Mouse (Mus musculus) megakaryocyte, embryonic 14.5 days (primary cell): ENCODE measurements around the gene Hoxc8. TPM values are rescaled to one million over a fixed set of nuclear protein-coding genes. Genes with fewer than 3 reads are reported as not detected.
A peak's percentile ranks its signal among the peaks of the same experiment; 100 is the strongest.

ENCODE experiments used
- H3K27me3 ChIP-seq: replicated peaks from 2 replicates; pipeline ENCODE3; 2012; ENCODE audit warnings: inconsistent platforms
- H3K36me3 ChIP-seq: replicated peaks from 2 replicates; pipeline ENCODE3; 2012; ENCODE audit warnings: low read length, inconsistent platforms, mixed read lengths
- H3K4me1 ChIP-seq: 2 replicates; pipeline ENCODE4 v1.6.1; 2012; ENCODE audit warnings: inconsistent platforms
- H3K4me3 ChIP-seq: replicated peaks from 2 replicates; pipeline ENCODE3; 2012; ENCODE audit warnings: moderate library complexity, mild to moderate bottlenecking, inconsistent platforms
- H3K9me3 ChIP-seq: 2 replicates; pipeline ENCODE4 v1.6.1; 2012; ENCODE audit warnings: inconsistent platforms
- FLI1 ChIP-seq: IDR thresholded peaks from 2 replicates; pipeline ENCODE4 v1.6.1; 2012; ENCODE audit warnings: low read length, inconsistent platforms, mixed read lengths
- GATA1 ChIP-seq: IDR thresholded peaks from 3 replicates; pipeline ENCODE4 v1.6.1; 2012; ENCODE audit warnings: mixed read lengths, low read length, inconsistent platforms, borderline replicate concordance
- polyA plus RNA-seq: library from polyadenylated mRNA; stranded (reverse); fragments of >175 nt; gene quantifications from 2 replicates; pipeline ENCODE4 v1.2.3, GENCODE M21; 2012; ENCODE audit warnings: low replicate concordance; ENCODE audit not compliant: insufficient read depth

Hoxc8 gene
- polyA plus RNA-seq, 1 experiment, result 0.04 TPM

- H3K4me3 ChIP-seq, result no peak within 1 kb of the TSS
- no peaks in the 10 kb centered on the region for H3K36me3 ChIP-seq
- TF ChIP-seq GATA1 (no peak), FLI1 (no peak)
- H3K27me3 ChIP-seq, result peaks cover 99% of the 10 kb centered on the region
- peaks cover 11% of the 10 kb centered on the region for H3K4me1 ChIP-seq
- H3K9me3 ChIP-seq, result no peaks in the 10 kb centered on the region
These were observed 36.0 kb upstream of the Hoxc8 start, which contains the start of gene Hoxc11 for GRCm38 (mm10) chr15:102954192-102955006. Gene Hoxc11 (plus strand): TSS chr15:102954427.

DNA sequence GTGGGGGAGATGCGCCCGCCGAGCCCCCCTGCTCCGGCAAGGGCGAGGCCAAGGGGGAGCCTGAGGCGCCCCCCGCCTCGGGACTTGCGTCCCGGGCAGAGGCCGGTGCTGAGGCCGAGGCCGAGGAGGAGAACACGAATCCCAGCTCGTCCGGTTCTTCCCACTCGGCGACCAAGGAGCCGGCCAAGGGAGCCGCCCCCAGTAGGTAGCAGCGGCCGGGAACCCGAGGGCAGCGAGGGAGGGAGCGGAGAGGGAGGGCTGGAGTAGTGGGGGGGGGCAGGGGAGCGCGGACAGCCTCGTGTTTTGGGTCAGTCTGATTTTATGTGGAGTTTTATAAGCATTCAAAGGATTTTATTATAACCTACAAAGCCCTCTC is 35.4 kb upstream of the Hoxc8 start:
- H3K36me3 ChIP-seq, result no peaks in the 10 kb centered on the region
- no peak overlapping the region for H3K4me3 ChIP-seq
- TF ChIP-seq FLI1 (no peak), GATA1 (no peak)
- H3K27me3 ChIP-seq, result peaks cover 99% of the 10 kb centered on the region
- H3K4me1 ChIP-seq, result peaks cover 16% of the 10 kb centered on the region
- no peaks in the 10 kb centered on the region for H3K9me3 ChIP-seq

GRCm38 (mm10) chr15:102955833-102956640 is 34.4 kb upstream of the Hoxc8 start:
- H3K27me3 ChIP-seq, result peaks cover 100% of the 10 kb centered on the region

DNA sequence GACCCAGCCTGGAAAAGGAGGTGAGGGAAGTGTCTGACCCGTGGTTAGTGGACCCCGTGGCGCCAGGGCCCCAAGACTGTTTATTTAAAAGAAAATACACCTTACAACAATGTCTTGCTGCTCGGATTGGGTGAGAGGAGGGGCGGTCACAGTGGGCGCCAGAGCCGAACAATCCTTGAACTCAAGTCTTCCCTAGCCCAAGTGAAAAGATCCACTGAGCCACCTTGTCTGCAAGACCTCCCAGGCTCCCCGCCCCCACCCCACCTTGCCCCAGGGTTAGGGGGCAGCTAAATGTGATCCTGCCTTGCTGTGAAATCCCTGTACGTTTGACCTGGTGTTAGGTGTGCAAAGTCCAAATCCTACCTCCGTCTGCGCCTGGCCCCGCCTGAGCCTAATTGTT is 33.5 kb upstream of the Hoxc8 start:
- Histone ChIP-seq H3K4me3 (no peak overlapping the region), H3K4me1 (peaks cover 21% of the 10 kb centered on the region), H3K36me3 (no peaks in the 10 kb centered on the region), H3K9me3 (no peaks in the 10 kb centered on the region), H3K27me3 (peaks cover 98% of the 10 kb centered on the region)
- no peak for TF ChIP-seq FLI1
- no peak for TF ChIP-seq GATA1

More at GRCm38 (mm10) chr15:102955833-102956640, 34.4 kb upstream of the Hoxc8 start:
- TF ChIP-seq FLI1, result no peak
- TF ChIP-seq GATA1, result no peak
- Histone ChIP-seq H3K9me3 (no peaks in the 10 kb centered on the region), H3K4me1 (peaks cover 16% of the 10 kb centered on the region), H3K36me3 (no peaks in the 10 kb centered on the region), H3K4me3 (peak overlapping the region; percentile 3)

DNA sequence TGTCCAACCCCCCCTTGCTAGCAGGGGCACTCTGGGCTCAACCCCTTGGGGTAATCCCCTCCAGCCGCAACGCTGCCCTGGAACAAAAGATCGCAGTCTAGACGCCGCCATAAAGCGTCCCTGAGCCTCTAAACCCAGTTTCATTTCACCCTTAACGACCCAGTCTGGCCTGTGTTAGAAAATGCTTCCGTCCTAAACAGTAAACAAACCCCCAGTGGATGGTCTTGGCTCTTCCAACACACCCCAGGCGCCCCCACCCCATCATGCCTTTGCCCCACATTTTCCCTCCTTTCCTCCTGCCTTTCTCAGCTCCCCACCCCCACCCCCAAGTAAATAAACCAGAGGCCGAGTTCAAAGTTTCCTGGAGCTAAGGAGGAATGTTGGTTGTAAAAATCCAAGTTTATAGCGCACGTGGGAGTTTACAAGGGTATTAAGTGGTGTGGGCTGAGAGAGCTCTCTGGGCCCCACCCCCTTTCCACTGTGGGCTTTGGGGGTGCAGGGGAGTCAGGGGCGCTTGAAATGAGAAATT is 30.7 kb upstream of the Hoxc8 start:
- no peak for TF ChIP-seq GATA1
- no peak for TF ChIP-seq FLI1
- Histone ChIP-seq H3K4me3 (peak overlapping the region; percentile 53), H3K36me3 (no peaks in the 10 kb centered on the region), H3K4me1 (peaks cover 31% of the 10 kb centered on the region), H3K27me3 (peaks cover 96% of the 10 kb centered on the region), H3K9me3 (no peaks in the 10 kb centered on the region)

GRCm38 (mm10) chr15:102961728-102962127 is 28.7 kb upstream of the Hoxc8 start:
- Histone ChIP-seq H3K36me3 (no peaks in the 10 kb centered on the region), H3K4me3 (no peak overlapping the region), H3K9me3 (no peaks in the 10 kb centered on the region; the same call in 1 of the 2 replicates), H3K27me3 (peaks cover 96% of the 10 kb centered on the region), H3K4me1 (peaks cover 36% of the 10 kb centered on the region)
- no peak for TF ChIP-seq GATA1
- TF ChIP-seq FLI1, result no peak

GRCm38 (mm10) chr15:102962492-102962891 is 27.9 kb upstream of the Hoxc8 start:
- TF ChIP-seq GATA1 (no peak), FLI1 (no peak)
- Histone ChIP-seq H3K4me3 (no peak overlapping the region), H3K4me1 (peaks cover 44% of the 10 kb centered on the region), H3K36me3 (no peaks in the 10 kb centered on the region), H3K27me3 (peaks cover 96% of the 10 kb centered on the region), H3K9me3 (no peaks in the 10 kb centered on the region; the same call in 1 of the 2 replicates)

GRCm38 (mm10) chr15:102963259-102963658 is 27.1 kb upstream of the Hoxc8 start:
- Histone ChIP-seq H3K4me3 (no peak overlapping the region), H3K27me3 (peaks cover 95% of the 10 kb centered on the region), H3K36me3 (no peaks in the 10 kb centered on the region), H3K9me3 (no peaks in the 10 kb centered on the region; the same call in 1 of the 2 replicates), H3K4me1 (peaks cover 47% of the 10 kb centered on the region)
- TF ChIP-seq FLI1, result no peak

GRCm38 (mm10) chr15:102963671-102964640 is 26.5 kb upstream of the Hoxc8 start:
- H3K4me3 ChIP-seq, result peak overlapping the region; percentile 78
- H3K9me3 ChIP-seq, result no peaks in the 10 kb centered on the region; the same call in 1 of the 2 replicates
- peaks cover 94% of the 10 kb centered on the region for H3K27me3 ChIP-seq
- no peaks in the 10 kb centered on the region for H3K36me3 ChIP-seq
- TF ChIP-seq GATA1 (no peak), FLI1 (no peak)
- peaks cover 47% of the 10 kb centered on the region for H3K4me1 ChIP-seq
